Mouse (Mus musculus): ENCODE data around the gene Smc3.

- TF ChIP-seq CHD2 (IDR thresholded peaks at IDR 0.05; ENCODE audit: low read depth, low read length) (no peak), ZNF384 (IDR thresholded peaks at IDR 0.05; ENCODE audit: low read depth, low read length) (no peak)
Measured at GRCm38 (mm10) chr19:53648802-53649236, 48.6 kb downstream of the Smc3 start.

Measured in ES-E14 (cell line).